Mouse (Mus musculus) liver, embryonic 14 days (tissue): ENCODE measurements around the gene Arrb2. TPM values are rescaled to one million over a fixed set of nuclear protein-coding genes. Genes with fewer than 3 reads are reported as not detected.

Experiments
- polyA plus RNA-seq: library from polyadenylated mRNA; depleted of rRNA; stranded (reverse); fragments of >200 nt; gene quantifications from 2 replicates; pipeline ENCODE4 v1.2.3, GENCODE M21; 2012; rRNA removed

The Arrb2 gene
- polyA plus RNA-seq = 16.2 and 19.8 TPM in 2 replicates

GRCm38 (mm10) chr11:70432048-70432894 lies at the start of gene Arrb2:
Arrb2 (plus strand) TSS chr11:70432635.

GRCm38 (mm10) chr11:70409594-70410296 lies 22.7 kb upstream of the Arrb2 start, which contains the start of gene Pelp1:
Pelp1 (minus strand) TSS chr11:70410031.

GRCm38 (mm10) chr11:70451797-70452498 lies 19.5 kb downstream of the Arrb2 start, which contains the start of gene Med11:
Med11 (plus strand) TSS chr11:70451919.

GRCm38 (mm10) chr11:70458688-70459600 lies 26.5 kb downstream of the Arrb2 start, which contains the start of gene Zmynd15:
Zmynd15 (plus strand) TSS chr11:70459433.

GRCm38 (mm10) chr11:70459601-70460101 lies 27.2 kb downstream of the Arrb2 start, which contains the start of gene Cxcl16:
Cxcl16 (minus strand) TSS chr11:70459984.

Other genes with a start within 250 kb of the Arrb2 start
- 0.60 and 0.68 TPM in 2 replicates for gene Slc16a11, start 219.9 kb upstream of the Arrb2 start, polyA plus RNA-seq
- 2.8 and 3.8 TPM in 2 replicates for gene Slc16a13, start 211.6 kb upstream of the Arrb2 start, polyA plus RNA-seq
- gene Bcl6b, start 202.8 kb upstream of the Arrb2 start, polyA plus RNA-seq = 1.5 TPM in 2 replicates
- gene 0610010K14Rik, start 194.7 kb upstream of the Arrb2 start, polyA plus RNA-seq = 58.8 and 61.0 TPM in 2 replicates
- gene Gm21988, start 192.8 kb upstream of the Arrb2 start, polyA plus RNA-seq = 4.6 and 4.7 TPM in 2 replicates
- 26.1 and 36.4 TPM in 2 replicates for gene Rnasek, start 192.8 kb upstream of the Arrb2 start, polyA plus RNA-seq
- 10.1 and 11.5 TPM in 2 replicates for gene Alox12, start 177.3 kb upstream of the Arrb2 start, polyA plus RNA-seq
- gene Alox12e, start 110.0 kb upstream of the Arrb2 start, polyA plus RNA-seq = 0.06 and 0.07 TPM in 2 replicates
- gene Alox15, start 80.6 kb upstream of the Arrb2 start, polyA plus RNA-seq = 0.78 and 0.97 TPM in 2 replicates
- gene Pelp1, start 22.6 kb upstream of the Arrb2 start, polyA plus RNA-seq = 9.3 and 10.8 TPM in 2 replicates
- gene Med11, start 19.3 kb downstream of the Arrb2 start, polyA plus RNA-seq = 13.8 and 13.9 TPM in 2 replicates
- gene Zmynd15, start 26.8 kb downstream of the Arrb2 start, polyA plus RNA-seq = 0.29 and 0.30 TPM in 2 replicates
- gene Cxcl16, start 27.3 kb downstream of the Arrb2 start, polyA plus RNA-seq = 0.85 and 1.2 TPM in 2 replicates
- gene Tm4sf5, start 72.6 kb downstream of the Arrb2 start, polyA plus RNA-seq = 0.66 and 1.0 TPM in 2 replicates
- 0.23 and 0.41 TPM in 2 replicates for gene Vmo1, start 82.0 kb downstream of the Arrb2 start, polyA plus RNA-seq
- 8.8 and 10.9 TPM in 2 replicates for gene Gltpd2, start 86.6 kb downstream of the Arrb2 start, polyA plus RNA-seq
- 160 and 165 TPM in 2 replicates for gene Psmb6, start 92.7 kb downstream of the Arrb2 start, polyA plus RNA-seq
- not detected in 2 replicates for gene Gm40193, start 100.3 kb downstream of the Arrb2 start, polyA plus RNA-seq
- 2.0 and 2.3 TPM in 2 replicates for gene Pld2, start 107.4 kb downstream of the Arrb2 start, polyA plus RNA-seq
- 12.1 and 13.7 TPM in 2 replicates for gene Mink1, start 130.2 kb downstream of the Arrb2 start, polyA plus RNA-seq
- not detected in 2 replicates for gene 4930544D05Rik, start 183.2 kb downstream of the Arrb2 start, polyA plus RNA-seq
- gene Chrne, start 186.6 kb downstream of the Arrb2 start, polyA plus RNA-seq = 0.06 TPM in 1 of 2 replicates, not detected in the other
- 3.2 and 4.8 TPM in 2 replicates for gene Gp1ba, start 206.5 kb downstream of the Arrb2 start, polyA plus RNA-seq
- gene Rnf167, start 214.6 kb downstream of the Arrb2 start, polyA plus RNA-seq = 44.9 and 50.6 TPM in 2 replicates
- 34.1 and 39.6 TPM in 2 replicates for gene Slc25a11, start 214.8 kb downstream of the Arrb2 start, polyA plus RNA-seq
- 355 and 466 TPM in 2 replicates for gene Pfn1, start 222.0 kb downstream of the Arrb2 start, polyA plus RNA-seq
- gene Eno3, start 224.6 kb downstream of the Arrb2 start, polyA plus RNA-seq = 4.1 and 6.4 TPM in 2 replicates
- 48.0 and 50.2 TPM in 2 replicates for gene Spag7, start 236.8 kb downstream of the Arrb2 start, polyA plus RNA-seq